Mouse (Mus musculus) lung, postnatal 0 days (tissue): ENCODE measurements around the gene Cnpy4. TPM values are rescaled to one million over a fixed set of nuclear protein-coding genes. Genes with fewer than 3 reads are reported as not detected.

Source experiments
- ATAC-seq: fragments of 200-750 bp; cut with Nextera tagmentation; 2 replicates; pipeline ENCODE4 v1.8.0; 2017; ENCODE audit warnings: moderate library complexity
- DNase-seq: peaks from one replicate; pipeline ENCODE4 v3.0.0-alpha.2; 2016; ENCODE audit warnings: low spot score
- H3K27ac ChIP-seq: fragments of 300-500 bp; sonication (generic); 2 replicates; pipeline ENCODE4 v1.5.1; 2014; ENCODE audit warnings: antibody characterized with exemption, mild to moderate bottlenecking, low read length, mixed read lengths
- H3K27me3 ChIP-seq: fragments of 300-500 bp; sonication (generic); replicated peaks from 2 replicates; pipeline ENCODE4 v1.6.1; 2014; ENCODE audit warnings: low read length, mixed read lengths; ENCODE audit not compliant: insufficient read depth
- H3K36me3 ChIP-seq: fragments of 300-500 bp; sonication (generic); 2 replicates; pipeline ENCODE4 v1.6.1; 2014; ENCODE audit warnings: low read length, mixed read lengths; ENCODE audit not compliant: insufficient read depth
- H3K4me1 ChIP-seq: fragments of 300-500 bp; sonication (generic); 2 replicates; pipeline ENCODE4 v1.6.1; 2014; ENCODE audit warnings: antibody characterized with exemption, low read depth, low read length, mixed read lengths; ENCODE audit not compliant: insufficient read depth
- H3K4me2 ChIP-seq: fragments of 300-500 bp; sonication (generic); replicated peaks from 2 replicates; pipeline ENCODE4 v1.6.1; 2014; ENCODE audit warnings: low read depth, mild to moderate bottlenecking, low read length, moderate library complexity, mixed read lengths
- H3K4me3 ChIP-seq: fragments of 300-500 bp; sonication (generic); 2 replicates; pipeline ENCODE4 v1.5.1; 2014; ENCODE audit warnings: low read depth, low read length
- H3K9ac ChIP-seq: fragments of 300-500 bp; sonication (generic); replicated peaks from 2 replicates; pipeline ENCODE4 v1.6.1; 2014; ENCODE audit warnings: low read depth, mild to moderate bottlenecking
- H3K9me3 ChIP-seq: fragments of 300-500 bp; sonication (generic); 2 replicates; pipeline ENCODE4 v1.6.1; 2016; ENCODE audit warnings: low read length, mixed read lengths
- CTCF ChIP-seq: IDR thresholded peaks from 2 replicates; pipeline ENCODE4 v1.5.1; 2016; ENCODE audit warnings: antibody characterized with exemption, mild to moderate bottlenecking
- EP300 ChIP-seq: IDR thresholded peaks from 2 replicates; pipeline ENCODE4 v1.6.1; 2016; ENCODE audit warnings: antibody characterized with exemption, mild to moderate bottlenecking, control low read depth
- WGBS: fragments of 180-500 bp; shearing (Covaris S2); extraction: QIAGEN DNeasy Blood & Tissue Kit; methylation state at CpG from one replicate; pipeline ENCODE4 v1.1.7; 2014; 5-methylcytosine and 5-hydroxymethylcytosine counted together
- polyA plus RNA-seq: library from polyadenylated mRNA; unstranded; fragments of >200 nt; fragmentation: Nextera tagmentation; extraction: Ambion mirVana; gene quantifications from 2 replicates; pipeline ENCODE4 v1.2.1, GENCODE M21; 2015

Gene Cnpy4
- polyA plus RNA-seq, 1 experiment from 2014 or later: 24.2 TPM

DNA sequence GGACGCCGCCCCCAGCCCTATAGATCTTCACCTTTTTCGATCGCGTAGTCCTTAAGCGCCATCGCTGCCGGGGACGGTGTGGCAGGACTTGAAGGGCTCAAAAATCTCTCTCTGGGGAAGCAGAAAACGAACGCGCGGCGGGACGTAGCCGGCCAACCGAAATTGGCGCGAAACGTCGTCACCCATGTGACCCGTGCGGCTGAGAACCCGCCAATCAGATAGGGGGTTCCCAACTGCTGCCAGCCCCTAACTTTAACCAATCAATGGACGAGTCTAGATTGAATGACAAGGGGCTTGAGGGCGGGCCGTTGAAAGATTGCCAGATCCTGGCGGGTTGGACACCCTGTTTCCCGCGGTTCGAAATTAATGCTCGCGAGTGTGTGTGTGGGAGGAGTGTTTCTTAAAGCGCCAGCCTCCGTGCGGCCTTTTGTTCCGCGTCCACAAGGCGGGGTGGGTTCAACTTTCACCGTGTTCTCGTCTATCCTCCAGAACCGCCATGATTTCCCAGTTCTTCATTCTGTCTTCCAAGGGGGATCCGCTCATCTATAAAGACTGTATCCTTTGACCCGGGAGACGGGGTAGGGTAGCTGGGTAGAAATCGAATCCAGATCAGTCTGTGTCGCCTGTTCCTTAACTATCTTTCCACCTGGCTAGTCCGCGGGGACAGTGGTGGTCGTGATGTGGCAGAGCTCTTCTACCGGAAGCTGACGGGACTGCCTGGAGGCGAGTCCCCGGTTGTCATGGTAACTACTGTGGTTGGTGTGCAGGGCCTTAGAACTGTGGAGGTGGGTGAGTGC, 15.4 kb upstream of the Cnpy4 start, which contains the start of the genes Ap4m1 and Mcm7:
Ap4m1 (plus strand) TSS at position 308 of the 797 bp plus-strand sequence.
Mcm7 (minus strand) TSS at position 728 of the 797 bp plus-strand sequence.
- Histone ChIP-seq H3K4me1 (peaks cover 13% of the 10 kb centered on the region; the same call in 1 of the 2 replicates), H3K9me3 (no peaks in the 10 kb centered on the region), H3K4me2 (peak within 1 kb of the TSS; percentile 100), H3K36me3 (peaks cover 25% of the 10 kb centered on the region; the same call in 1 of the 2 replicates), H3K27ac (peak within 1 kb of the TSS; percentile 92), H3K27me3 (no peaks in the 10 kb centered on the region), H3K4me3 (peak within 1 kb of the TSS; percentile 68), H3K9ac (peak within 1 kb of the TSS; percentile 54)
- WGBS: under 1% methylated on average over 54 of the region's 54 CpGs
- TF ChIP-seq EP300: peak; percentile 44; the same call in 1 of the 2 replicates
- peak; percentile 49 for TF ChIP-seq CTCF
- DNase-seq: peak; percentile 99
- ATAC-seq: peak; percentile 92

DNA sequence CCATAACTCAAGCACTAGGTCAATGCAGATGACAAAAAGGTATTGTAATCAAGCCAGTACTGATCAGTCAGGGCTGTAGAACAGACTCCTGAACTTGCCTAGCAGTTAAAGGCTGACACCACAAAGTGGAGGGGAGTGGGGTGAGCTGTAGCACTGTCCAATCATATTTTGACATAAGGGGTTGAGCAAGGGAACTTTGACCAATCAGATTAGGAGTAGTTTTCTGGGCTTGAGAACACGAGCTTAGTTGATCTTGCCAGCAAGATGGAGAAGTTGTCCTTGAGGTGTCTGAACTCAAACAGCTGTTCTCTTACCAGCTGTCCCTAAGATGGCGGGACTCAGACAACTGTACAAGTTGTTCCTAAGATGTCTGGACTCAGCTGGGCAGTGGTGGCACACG, 14.1 kb upstream of the Cnpy4 start:
- Histone ChIP-seq H3K27me3 (no peaks in the 10 kb centered on the region), H3K4me3 (no peak overlapping the region), H3K9me3 (no peaks in the 10 kb centered on the region), H3K4me2 (no peak overlapping the region), H3K9ac (no peak overlapping the region), H3K4me1 (peaks cover 13% of the 10 kb centered on the region; the same call in 1 of the 2 replicates), H3K27ac (no peak overlapping the region), H3K36me3 (peaks cover 21% of the 10 kb centered on the region; the same call in 1 of the 2 replicates)
- DNase-seq (peak; percentile 75), ATAC-seq (no peak)
- WGBS: 58% methylated on average over 3 of the region's 3 CpGs
- no peak for TF ChIP-seq CTCF

DNA sequence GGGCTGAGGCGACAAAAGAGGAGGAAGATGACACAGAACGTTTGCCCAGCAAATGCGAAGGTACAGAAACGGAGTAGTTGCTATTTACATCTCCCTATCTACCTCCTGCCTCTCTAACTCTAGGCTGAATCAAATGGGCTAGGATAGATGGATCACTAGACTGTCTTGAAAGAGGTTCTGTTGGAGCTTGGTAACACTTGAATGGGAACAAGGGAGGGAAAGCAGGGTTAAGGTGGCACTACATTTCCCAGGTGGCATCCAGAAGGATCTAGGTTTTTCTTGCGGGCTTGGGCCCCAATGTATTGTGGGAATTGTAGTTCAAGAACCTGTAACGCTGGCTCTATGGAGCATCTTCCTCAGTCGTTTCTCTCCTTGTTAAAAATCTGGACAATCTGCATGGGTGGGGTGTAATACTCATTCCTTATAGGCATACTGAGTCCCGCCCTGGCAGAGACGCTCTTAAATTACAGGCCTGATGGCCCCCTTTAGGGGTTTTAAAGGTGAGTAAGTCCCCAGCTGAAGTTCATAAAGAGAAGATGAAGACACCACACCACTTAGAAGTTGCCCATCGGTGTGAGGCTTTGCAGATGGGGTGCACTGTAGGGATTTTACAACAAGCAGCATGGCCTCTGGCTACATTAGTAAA, 499 bp downstream of the Cnpy4 start:
- Histone ChIP-seq H3K4me1 (peaks cover 5% of the 10 kb centered on the region; the same call in 1 of the 2 replicates), H3K36me3 (0 out of 2 replicates have a peak, but pooled peaks cover 4% of the 10 kb centered on the region), H3K9me3 (no peaks in the 10 kb centered on the region), H3K27me3 (no peaks in the 10 kb centered on the region), H3K4me3 (peak overlapping the region; percentile 79), H3K27ac (0 out of 2 replicates have a peak overlapping the region, but pooled peaks have one; percentile 10), H3K9ac (peak overlapping the region; percentile 32), H3K4me2 (peak overlapping the region; percentile 52)
- WGBS: under 1% methylated on average over 10 of the region's 10 CpGs
- no peak for TF ChIP-seq EP300
- TF ChIP-seq CTCF: no peak
- ATAC-seq: peak; percentile 90
- DNase-seq: peak; percentile 94

GRCm38 (mm10) chr5:138193771-138194727, 6.8 kb downstream of the Cnpy4 start, which contains the start of gene Mblac1:
Mblac1 (plus strand) TSS chr5:138194314.
- 5% methylated on average over 54 of the region's 54 CpGs for WGBS
- peak within 1 kb of the TSS; percentile 66 for H3K27ac ChIP-seq
- H3K4me3 ChIP-seq: peak within 1 kb of the TSS; percentile 70
- H3K9me3 ChIP-seq: no peaks in the 10 kb centered on the region
- no peaks in the 10 kb centered on the region for H3K36me3 ChIP-seq
- ATAC-seq (peak; percentile 90), DNase-seq (peak; percentile 90)
- H3K4me2 ChIP-seq: peak within 1 kb of the TSS; percentile 86
- H3K9ac ChIP-seq: peak within 1 kb of the TSS; percentile 64
- no peaks in the 10 kb centered on the region for H3K27me3 ChIP-seq
- TF ChIP-seq EP300: 0 out of 2 replicates have a peak, but pooled peaks have one; percentile 21
- no peak; the same call in 1 of the 2 replicates for TF ChIP-seq CTCF
- peaks cover 4% of the 10 kb centered on the region; the same call in 1 of the 2 replicates for H3K4me1 ChIP-seq

DNA sequence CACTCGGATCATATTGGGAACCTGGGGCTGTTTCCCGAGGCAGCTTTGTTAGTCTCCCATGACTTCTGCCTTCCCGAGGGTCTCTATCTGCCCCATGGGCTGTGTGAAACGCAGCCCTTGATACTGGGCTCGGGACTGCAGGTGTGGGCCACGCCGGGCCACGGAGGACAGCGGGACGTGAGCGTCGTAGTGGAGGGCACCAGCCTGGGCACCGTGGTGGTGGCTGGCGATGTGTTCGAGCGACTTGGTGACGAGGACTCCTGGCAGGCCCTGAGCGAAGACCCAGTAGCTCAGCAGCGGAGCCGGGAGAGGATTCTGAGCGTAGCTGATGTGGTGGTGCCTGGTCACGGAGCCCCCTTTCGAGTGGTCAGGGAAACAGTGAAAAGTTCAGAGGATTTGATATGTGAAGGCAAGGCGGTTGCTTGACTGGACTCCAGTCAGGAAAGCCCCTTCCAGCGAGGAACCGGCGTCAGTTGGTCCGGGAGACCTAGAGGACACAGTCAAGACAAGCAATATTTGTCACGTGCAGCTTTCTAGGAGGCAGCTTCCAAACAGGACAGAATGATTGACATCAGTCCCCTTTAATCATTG, 7.6 kb downstream of the Cnpy4 start:
- Histone ChIP-seq H3K4me2 (peak overlapping the region; percentile 86), H3K27ac (peak overlapping the region; percentile 66), H3K9ac (peak overlapping the region; percentile 64), H3K4me3 (peak overlapping the region; percentile 70), H3K36me3 (no peaks in the 10 kb centered on the region), H3K4me1 (peaks cover 4% of the 10 kb centered on the region; the same call in 1 of the 2 replicates), H3K27me3 (no peaks in the 10 kb centered on the region), H3K9me3 (no peaks in the 10 kb centered on the region)
- peak; percentile 37 for DNase-seq
- under 1% methylated on average over 29 of the region's 29 CpGs for WGBS
- TF ChIP-seq CTCF (0 out of 2 replicates have a peak, but pooled peaks have one; percentile 1), EP300 (no peak)
- peak; percentile 51 for ATAC-seq
